Mouse (Mus musculus) liver, embryonic 15.5 days (tissue): ENCODE data around the gene Cwc25. TPM values are rescaled to one million over a fixed set of nuclear protein-coding genes. Genes with fewer than 3 reads are reported as not detected.
A peak's percentile ranks its signal among the peaks of the same experiment; 100 is the strongest.

Experiments
- ATAC-seq: fragments of 200-750 bp; cut with Nextera tagmentation; 2 replicates; pipeline ENCODE4 v1.8.0; 2017; ENCODE audit warnings: moderate number of reproducible peaks, mild to moderate bottlenecking, moderate library complexity; ENCODE audit not compliant: insufficient read depth
- H3K27ac ChIP-seq: fragments of 300-500 bp; sonication (generic); replicated peaks from 2 replicates; pipeline ENCODE4 v1.5.1; 2015; ENCODE audit warnings: mild to moderate bottlenecking, inconsistent platforms
- H3K27me3 ChIP-seq: fragments of 300-500 bp; sonication (generic); 2 replicates; pipeline ENCODE4 v1.6.1; 2015; ENCODE audit warnings: mild to moderate bottlenecking, inconsistent platforms
- H3K36me3 ChIP-seq: fragments of 300-500 bp; sonication (generic); replicated peaks from 2 replicates; pipeline ENCODE4 v1.6.1; 2015; ENCODE audit warnings: moderate library complexity, mild to moderate bottlenecking, inconsistent platforms
- H3K4me1 ChIP-seq: fragments of 300-500 bp; sonication (generic); replicated peaks from 2 replicates; pipeline ENCODE4 v1.6.1; 2015; ENCODE audit warnings: inconsistent platforms
- H3K4me2 ChIP-seq: fragments of 300-500 bp; sonication (generic); 2 replicates; pipeline ENCODE4 v1.6.1; 2015; ENCODE audit warnings: moderate library complexity, mild to moderate bottlenecking, inconsistent platforms
- H3K4me3 ChIP-seq: fragments of 300-500 bp; sonication (generic); replicated peaks from 2 replicates; pipeline ENCODE4 v1.5.1; 2015; ENCODE audit warnings: mild to moderate bottlenecking, inconsistent platforms
- H3K9ac ChIP-seq: fragments of 300-500 bp; sonication (generic); 2 replicates; pipeline ENCODE4 v1.6.1; 2015; ENCODE audit warnings: moderate library complexity, mild to moderate bottlenecking, inconsistent platforms
- H3K9me3 ChIP-seq: fragments of 300-500 bp; sonication (generic); replicated peaks from 2 replicates; pipeline ENCODE4 v1.6.1; 2016; ENCODE audit warnings: inconsistent platforms
- WGBS: fragments of 180-500 bp; shearing (Covaris S2); methylation state at CpG from one replicate; pipeline ENCODE4 v1.1.7; 2015; ENCODE audit warnings: mixed read lengths; ENCODE audit not compliant: insufficient replicate concordance; 5-methylcytosine and 5-hydroxymethylcytosine counted together
- polyA plus RNA-seq: library from polyadenylated mRNA; unstranded; fragments of >200 nt; fragmentation: Nextera tagmentation; extraction: Ambion mirVana; gene quantifications from 2 replicates; pipeline ENCODE4 v1.2.1, GENCODE M21; 2015

Cwc25 gene
- polyA plus RNA-seq, 1 experiment from 2014 or later: 5.4 TPM

DNA sequence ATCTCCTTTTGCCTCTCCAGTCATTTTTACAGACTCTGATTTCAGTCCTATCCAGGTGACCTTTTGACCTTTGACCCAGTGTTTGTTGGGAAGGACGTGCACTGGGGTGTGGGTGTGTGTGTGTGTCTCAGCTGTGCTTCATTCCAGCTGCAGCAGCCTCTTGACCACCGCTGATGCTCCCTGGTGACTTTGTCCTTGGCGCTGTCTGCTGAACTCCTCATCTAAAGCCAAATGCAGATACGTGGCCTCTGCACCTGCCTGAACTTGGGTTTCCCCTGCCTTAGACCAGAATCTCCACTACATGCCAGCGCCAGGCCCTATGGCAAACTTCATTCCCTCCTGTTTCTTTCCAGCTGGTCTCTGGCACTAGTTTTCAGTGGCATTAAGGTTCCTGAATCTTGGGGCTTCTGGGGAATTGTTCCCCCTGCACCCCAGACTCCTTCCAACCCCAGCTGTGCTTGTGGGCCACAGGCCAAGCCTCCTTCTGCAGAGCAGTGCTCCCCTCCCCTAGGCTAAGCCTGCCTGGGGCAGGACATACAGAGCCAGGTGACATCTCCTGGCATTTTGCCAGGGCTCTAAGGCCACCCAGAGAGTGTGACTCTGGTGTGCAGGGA is 42.4 kb upstream of the Cwc25 start:
- H3K9ac ChIP-seq: no peak overlapping the region
- no peak for ATAC-seq
- peak overlapping the region; percentile 24; the same call in 1 of the 2 replicates for H3K27ac ChIP-seq
- WGBS: 56% methylated on average over 5 of the region's 5 CpGs
- H3K4me2 ChIP-seq: no peak overlapping the region
- H3K9me3 ChIP-seq: no peaks in the 10 kb centered on the region
- H3K4me3 ChIP-seq: no peak overlapping the region
- peaks cover 88% of the 10 kb centered on the region for H3K4me1 ChIP-seq
- peaks cover 6% of the 10 kb centered on the region; the same call in 1 of the 2 replicates for H3K36me3 ChIP-seq
- H3K27me3 ChIP-seq: no peaks in the 10 kb centered on the region

DNA sequence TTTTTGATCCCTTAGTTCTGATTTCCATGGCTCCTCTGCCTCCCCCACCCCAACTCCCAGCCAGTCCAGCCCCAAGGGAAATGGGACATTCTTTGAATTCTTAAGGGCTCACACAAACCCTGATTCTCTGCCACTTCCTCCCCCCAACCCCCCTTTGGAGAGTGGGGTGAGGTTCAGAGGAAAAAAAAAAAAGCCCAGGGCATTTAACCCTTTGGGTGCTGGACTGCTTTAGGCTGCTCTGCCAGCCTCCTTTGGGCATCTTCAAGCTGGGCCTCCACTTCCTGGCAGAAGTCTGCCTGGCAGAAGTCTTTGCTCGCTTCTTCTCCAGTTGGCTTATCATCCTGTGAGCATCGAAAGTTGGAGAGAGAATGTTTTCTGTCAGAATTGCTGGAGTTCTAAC is 41.7 kb upstream of the Cwc25 start:
- Histone ChIP-seq H3K4me1 (peaks cover 88% of the 10 kb centered on the region), H3K4me2 (no peak overlapping the region), H3K27ac (no peak overlapping the region), H3K9ac (no peak overlapping the region), H3K9me3 (no peaks in the 10 kb centered on the region), H3K4me3 (no peak overlapping the region), H3K27me3 (no peaks in the 10 kb centered on the region), H3K36me3 (peaks cover 6% of the 10 kb centered on the region; the same call in 1 of the 2 replicates)
- 42% methylated on average over 2 of the region's 2 CpGs for WGBS
- ATAC-seq: no peak

DNA sequence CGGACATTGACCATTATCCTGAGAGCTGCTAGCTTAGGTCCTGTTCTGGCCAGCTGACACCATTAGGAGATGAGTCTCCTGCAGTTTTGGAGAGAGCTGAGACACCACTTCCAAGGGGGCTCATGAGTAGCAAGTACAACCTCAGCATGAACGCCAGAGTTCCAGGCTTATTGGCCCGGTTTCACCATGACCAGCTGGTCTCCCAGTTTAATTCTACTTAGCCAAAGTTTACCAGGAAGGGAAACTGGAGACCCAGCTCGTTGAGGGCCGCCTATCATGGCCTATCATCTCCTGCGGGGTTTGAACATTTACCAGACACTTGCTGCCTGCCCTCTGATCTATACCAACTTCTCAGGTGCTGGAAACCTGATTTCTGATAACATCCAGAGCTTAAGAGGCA is 41.3 kb upstream of the Cwc25 start:
- H3K9ac ChIP-seq: no peak overlapping the region
- 36% methylated on average over 6 of the region's 6 CpGs for WGBS
- H3K36me3 ChIP-seq: peaks cover 6% of the 10 kb centered on the region; the same call in 1 of the 2 replicates
- ATAC-seq: no peak
- no peak overlapping the region; the same call in 1 of the 2 replicates for H3K27ac ChIP-seq
- no peak overlapping the region for H3K4me2 ChIP-seq
- no peaks in the 10 kb centered on the region for H3K9me3 ChIP-seq
- H3K27me3 ChIP-seq: no peaks in the 10 kb centered on the region
- H3K4me1 ChIP-seq: peaks cover 88% of the 10 kb centered on the region
- no peak overlapping the region for H3K4me3 ChIP-seq

DNA sequence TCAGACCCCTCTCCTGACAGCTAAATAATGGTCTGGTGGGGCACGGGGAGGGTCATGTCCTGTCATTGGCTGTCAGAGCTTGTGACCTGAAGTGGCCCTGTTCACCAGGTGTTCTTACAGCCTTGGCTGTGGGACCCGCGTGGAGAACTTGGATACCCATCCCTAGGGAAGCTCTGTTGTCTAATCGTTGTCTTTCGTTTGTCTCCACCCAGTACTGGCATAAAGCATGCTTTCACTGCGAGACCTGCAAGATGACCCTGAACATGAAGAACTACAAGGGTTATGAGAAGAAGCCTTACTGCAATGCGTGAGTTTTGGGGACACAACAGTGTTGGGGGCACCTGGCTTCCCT is 40.2 kb upstream of the Cwc25 start:
- Histone ChIP-seq H3K27ac (no peak overlapping the region), H3K36me3 (peaks cover 6% of the 10 kb centered on the region; the same call in 1 of the 2 replicates)
- ATAC-seq: no peak

DNA sequence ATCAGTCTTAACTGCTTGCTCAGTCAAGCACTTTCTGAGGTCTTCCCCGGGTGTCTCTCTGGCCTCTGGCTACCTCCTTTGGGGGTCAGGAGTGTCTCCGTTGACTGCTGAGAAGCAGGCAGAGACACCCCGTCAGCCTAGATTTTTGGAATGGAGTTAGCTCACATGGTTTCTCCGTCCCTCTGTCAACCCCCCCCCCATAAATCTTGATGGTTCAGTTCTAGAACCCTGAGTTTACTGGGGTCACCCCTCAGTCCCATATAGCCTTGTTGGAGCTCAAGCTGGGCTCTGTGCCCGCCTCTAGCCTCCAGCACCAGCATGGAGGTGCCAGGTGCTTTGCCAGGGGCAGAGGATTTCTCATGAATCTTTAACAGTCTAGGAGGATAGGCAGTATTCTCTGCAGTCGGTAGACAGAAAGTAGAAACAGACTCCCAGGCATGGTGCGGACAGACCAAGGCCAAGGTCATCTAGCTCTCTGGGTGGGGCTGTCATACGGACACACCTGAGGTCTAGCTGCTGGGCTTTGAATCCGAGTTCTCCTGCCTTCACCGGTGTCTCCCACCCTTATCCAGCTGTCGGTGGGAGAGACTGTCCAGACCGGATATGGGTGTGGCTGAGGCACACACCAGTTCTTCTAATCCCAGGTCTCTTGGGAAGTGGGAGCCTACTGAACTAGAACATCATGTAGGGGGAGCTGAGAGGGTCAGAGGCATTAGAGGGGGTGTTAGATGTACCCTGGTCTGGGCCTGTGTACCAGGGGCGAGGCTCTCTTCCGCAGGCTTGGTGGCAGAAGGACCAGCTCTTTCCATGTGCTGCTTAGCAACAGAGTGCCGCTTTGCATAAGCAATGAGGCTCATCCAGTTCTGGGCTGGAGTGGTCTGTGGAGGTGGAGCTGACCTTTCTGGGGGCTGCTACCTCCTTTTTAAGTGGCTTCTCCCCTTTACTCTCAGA is 39.6 kb upstream of the Cwc25 start:
- Histone ChIP-seq H3K4me3 (no peak overlapping the region), H3K9ac (no peak overlapping the region), H3K36me3 (peaks cover 6% of the 10 kb centered on the region; the same call in 1 of the 2 replicates), H3K27me3 (peaks cover under 1% of the 10 kb centered on the region; the same call in 1 of the 2 replicates), H3K9me3 (no peaks in the 10 kb centered on the region), H3K4me2 (no peak overlapping the region), H3K27ac (peak overlapping the region; percentile 45), H3K4me1 (peaks cover 92% of the 10 kb centered on the region)
- no peak for ATAC-seq
- WGBS: 54% methylated on average over 15 of the region's 15 CpGs

More for the DNA sequence above, 40.2 kb upstream of the Cwc25 start:
- peaks cover 91% of the 10 kb centered on the region for H3K4me1 ChIP-seq
- H3K27me3 ChIP-seq: no peaks in the 10 kb centered on the region
- no peaks in the 10 kb centered on the region for H3K9me3 ChIP-seq
- no peak overlapping the region for H3K4me3 ChIP-seq
- H3K4me2 ChIP-seq: no peak overlapping the region
- 72% methylated on average over 7 of the region's 7 CpGs for WGBS
- no peak overlapping the region for H3K9ac ChIP-seq

DNA sequence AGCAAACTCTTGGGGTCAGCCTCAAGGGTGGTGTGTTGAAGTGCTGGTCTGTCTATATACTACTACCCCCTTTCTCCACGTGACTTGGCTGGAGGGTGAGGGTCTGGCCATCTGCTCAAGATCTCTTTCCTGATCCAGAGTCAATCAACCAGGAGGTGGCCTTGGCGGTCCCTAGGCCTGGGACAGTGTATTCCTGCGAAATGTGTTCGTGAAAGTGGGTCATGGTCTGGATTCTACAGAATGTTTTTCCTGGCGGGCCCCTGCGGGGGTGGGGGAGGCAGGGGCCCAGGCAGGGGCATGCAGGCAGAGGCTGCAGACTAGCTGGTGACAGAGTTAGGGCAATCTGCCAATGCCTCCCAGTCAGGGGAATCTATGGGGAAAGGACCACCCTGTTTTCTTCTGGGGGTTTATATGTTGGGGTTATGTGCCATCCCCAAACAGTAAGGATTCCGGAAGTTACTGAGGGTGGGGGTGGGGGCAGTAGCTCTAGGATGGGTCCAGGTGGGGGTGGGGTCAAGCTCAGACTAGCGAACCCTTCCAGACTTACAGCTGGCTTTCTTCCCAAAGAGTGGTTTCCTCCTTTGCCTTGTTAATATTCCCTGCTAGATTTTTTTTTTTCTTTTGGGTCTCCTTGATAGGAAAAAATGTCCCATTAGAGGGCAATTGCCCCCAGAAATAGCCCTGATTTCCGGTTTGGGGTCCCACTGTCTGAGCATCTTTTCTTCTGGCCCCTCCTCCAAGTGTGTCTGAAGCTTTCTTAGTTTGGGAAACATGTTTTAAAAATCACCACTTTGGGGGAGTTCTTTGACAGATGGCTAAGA is 38.7 kb upstream of the Cwc25 start:
- Histone ChIP-seq H3K9ac (no peak overlapping the region), H3K27ac (peak overlapping the region; percentile 45; the same call in 1 of the 2 replicates), H3K4me2 (peak overlapping the region; percentile 11; the same call in 1 of the 2 replicates), H3K36me3 (peaks cover 6% of the 10 kb centered on the region; the same call in 1 of the 2 replicates), H3K4me3 (no peak overlapping the region), H3K4me1 (peaks cover 92% of the 10 kb centered on the region), H3K9me3 (no peaks in the 10 kb centered on the region), H3K27me3 (peaks cover 8% of the 10 kb centered on the region)
- WGBS: 34% methylated on average over 9 of the region's 9 CpGs
- ATAC-seq: no peak

DNA sequence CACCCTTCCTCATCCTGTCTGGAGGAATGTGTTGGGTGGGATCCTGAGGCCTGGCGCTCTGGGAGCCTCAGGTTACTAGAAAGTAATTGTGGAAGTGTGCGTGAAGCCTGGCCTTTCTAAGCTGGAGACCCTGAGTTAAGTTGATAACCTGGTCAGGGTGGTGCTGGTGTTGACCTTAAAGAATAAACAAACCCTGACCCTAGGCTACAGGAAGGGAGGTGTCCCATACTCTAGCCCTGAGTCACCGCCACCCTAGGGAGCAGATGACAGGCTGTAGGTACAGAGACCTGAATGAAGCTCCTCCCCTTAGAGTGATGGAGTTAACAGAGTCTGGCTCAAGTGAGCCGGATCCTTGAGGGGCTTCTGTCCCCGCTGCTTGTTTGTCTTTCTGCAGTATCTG is 37.5 kb upstream of the Cwc25 start:
- Histone ChIP-seq H3K27ac (0 out of 2 replicates have a peak overlapping the region, but pooled peaks have one; percentile 20), H3K9ac (no peak overlapping the region), H3K9me3 (no peaks in the 10 kb centered on the region), H3K27me3 (peaks cover 20% of the 10 kb centered on the region), H3K4me1 (peaks cover 93% of the 10 kb centered on the region), H3K4me2 (no peak overlapping the region), H3K4me3 (no peak overlapping the region), H3K36me3 (peaks cover 6% of the 10 kb centered on the region; the same call in 1 of the 2 replicates)
- 48% methylated on average over 5 of the region's 5 CpGs for WGBS
- no peak for ATAC-seq

DNA sequence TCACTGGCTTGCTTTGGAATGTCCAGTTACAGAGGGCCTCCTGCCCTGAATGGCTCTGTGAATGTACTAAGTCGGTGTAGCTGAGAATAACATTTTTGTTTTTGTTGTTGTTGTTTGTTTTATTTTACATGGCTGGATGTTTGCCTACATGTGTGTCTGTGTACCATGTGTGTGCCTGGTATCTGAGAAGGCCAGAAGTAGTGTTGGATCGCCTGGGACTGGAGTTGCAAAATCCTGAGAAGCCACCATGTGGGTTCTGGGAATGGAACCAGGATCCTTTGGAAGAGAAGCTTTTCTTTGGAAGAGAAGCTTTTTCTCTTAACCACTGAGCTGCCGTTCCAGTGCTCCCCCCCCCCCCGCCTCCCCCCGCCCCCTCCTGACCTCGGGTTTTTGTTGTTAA is 36.1 kb upstream of the Cwc25 start:
- Histone ChIP-seq H3K27ac (peak overlapping the region; percentile 59), H3K4me3 (no peak overlapping the region), H3K4me1 (peaks cover 91% of the 10 kb centered on the region), H3K9me3 (no peaks in the 10 kb centered on the region), H3K4me2 (peak overlapping the region; percentile 92), H3K27me3 (peaks cover 28% of the 10 kb centered on the region), H3K36me3 (0 out of 2 replicates have a peak, but pooled peaks cover 6% of the 10 kb centered on the region), H3K9ac (no peak overlapping the region)
- 41% methylated on average over 6 of the region's 6 CpGs for WGBS
- ATAC-seq: no peak

DNA sequence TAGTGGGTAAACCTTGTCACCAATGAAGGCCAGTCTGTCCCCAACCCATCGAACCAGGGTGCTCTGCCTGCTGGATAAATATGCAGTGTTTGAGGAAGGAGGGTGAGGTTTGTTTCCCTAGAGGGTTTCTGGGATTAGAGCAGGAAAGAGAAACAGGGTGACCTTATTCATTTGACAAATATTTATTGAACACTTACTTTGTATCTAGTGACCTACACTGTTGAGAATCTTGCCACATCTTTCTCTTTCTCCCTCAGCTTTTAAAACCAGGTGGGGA is 35.8 kb upstream of the Cwc25 start:
- Histone ChIP-seq H3K4me1 (peaks cover 89% of the 10 kb centered on the region), H3K27me3 (peaks cover 28% of the 10 kb centered on the region), H3K9me3 (no peaks in the 10 kb centered on the region), H3K4me3 (no peak overlapping the region), H3K27ac (peak overlapping the region; percentile 59), H3K9ac (no peak overlapping the region), H3K4me2 (peak overlapping the region; percentile 92), H3K36me3 (0 out of 2 replicates have a peak, but pooled peaks cover 6% of the 10 kb centered on the region)
- ATAC-seq: no peak
- WGBS: 19% methylated on average over 1 of the region's 1 CpGs

DNA sequence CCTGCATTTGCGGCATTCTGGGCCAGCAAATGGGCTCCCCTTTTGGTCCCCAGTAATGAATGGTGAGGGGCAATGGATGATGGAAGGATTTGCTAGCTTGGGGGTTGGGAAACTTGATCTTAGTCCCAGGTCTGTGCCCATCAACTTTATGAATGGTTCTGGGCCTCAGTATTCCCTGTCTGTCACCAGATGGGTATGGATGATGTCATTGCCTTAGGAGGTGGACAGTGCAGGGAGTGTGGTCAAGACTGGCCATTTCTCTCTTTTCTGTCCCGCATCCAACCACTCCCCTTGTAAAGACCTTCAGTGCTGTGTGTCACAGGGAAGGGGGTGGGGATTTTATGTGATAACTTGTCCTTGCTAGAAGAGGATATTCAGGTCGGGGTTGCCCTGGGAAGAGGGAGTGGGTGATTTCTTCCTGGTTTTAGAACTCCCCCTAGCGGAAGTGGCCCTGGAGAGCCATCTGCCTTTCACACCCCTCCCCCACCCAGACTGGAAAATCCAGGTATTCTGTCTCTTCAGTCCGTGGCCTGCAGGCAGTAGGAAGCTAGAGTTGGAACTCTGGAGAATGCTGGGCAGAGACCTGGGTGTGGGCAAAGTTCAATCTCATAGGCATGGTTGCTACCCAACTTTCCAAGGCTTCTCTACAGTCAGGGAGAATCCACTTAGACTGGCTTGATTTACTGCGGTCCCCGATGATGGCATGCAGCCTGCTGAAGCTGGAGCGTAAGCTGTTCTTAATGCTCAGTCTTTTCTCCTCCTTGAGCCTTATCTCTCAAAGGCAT is 35.2 kb upstream of the Cwc25 start:
- no peak overlapping the region for H3K9ac ChIP-seq
- H3K36me3 ChIP-seq: 0 out of 2 replicates have a peak, but pooled peaks cover under 1% of the 10 kb centered on the region
- H3K4me1 ChIP-seq: peaks cover 88% of the 10 kb centered on the region
- 39% methylated on average over 8 of the region's 8 CpGs for WGBS
- peaks cover 28% of the 10 kb centered on the region for H3K27me3 ChIP-seq
- no peaks in the 10 kb centered on the region for H3K9me3 ChIP-seq
- H3K4me3 ChIP-seq: peak overlapping the region; percentile 71
- peak overlapping the region; percentile 92 for H3K4me2 ChIP-seq
- H3K27ac ChIP-seq: peak overlapping the region; percentile 89
- no peak for ATAC-seq
